Mouse (Mus musculus): ENCODE results near the gene Bud23. TPM values are rescaled to one million over a fixed set of nuclear protein-coding genes. Genes with fewer than 3 reads are reported as not detected.

Gene Bud23
- polyA plus RNA-seq, 1 experiment from 2014 or later, result 150 TPM

DNA sequence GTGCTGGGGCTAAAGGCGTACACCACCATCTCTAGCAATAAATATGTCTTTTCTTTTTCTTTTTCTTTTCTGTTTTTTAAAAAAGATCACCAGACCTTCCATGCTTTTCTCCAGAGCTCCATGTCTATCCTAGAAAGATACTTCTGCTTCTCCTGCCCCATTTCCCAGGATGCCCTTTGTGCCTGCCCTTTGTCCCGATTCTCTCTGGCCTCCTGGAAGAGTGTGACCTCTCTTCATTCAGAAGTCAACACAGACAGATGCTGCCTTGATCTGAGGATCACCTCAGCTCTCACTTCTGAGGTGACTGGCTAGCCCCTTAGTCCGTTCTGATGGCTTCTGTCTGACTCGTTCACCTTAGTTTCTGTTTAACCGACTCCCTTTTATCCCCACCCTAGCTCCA, 15.8 kb upstream of the Bud23 start:
- H3K4me3 ChIP-seq (replicated peaks), result no peak overlapping the region
- H3K36me3 ChIP-seq, result peaks cover 10% of the 10 kb centered on the region
- ATAC-seq (ENCODE audit: insufficient number of reproducible peaks, insufficient read depth, low FRiP score, low TSS enrichment, low read depth), result no peak
- no peaks in the 10 kb centered on the region for H3K9me3 ChIP-seq
- H3K9ac ChIP-seq (replicated peaks), result no peak overlapping the region
- H3K27ac ChIP-seq, result no peak overlapping the region
- whole genome bisulfite sequencing, result 88% methylated on average over 5 of the region's 5 CpGs
- peaks cover 13% of the 10 kb centered on the region for H3K4me1 ChIP-seq (replicated peaks)
- H3K4me2 ChIP-seq, result no peak overlapping the region
- 0 out of 2 replicates have a peak, but pooled peaks cover 3% of the 10 kb centered on the region for H3K27me3 ChIP-seq

DNA sequence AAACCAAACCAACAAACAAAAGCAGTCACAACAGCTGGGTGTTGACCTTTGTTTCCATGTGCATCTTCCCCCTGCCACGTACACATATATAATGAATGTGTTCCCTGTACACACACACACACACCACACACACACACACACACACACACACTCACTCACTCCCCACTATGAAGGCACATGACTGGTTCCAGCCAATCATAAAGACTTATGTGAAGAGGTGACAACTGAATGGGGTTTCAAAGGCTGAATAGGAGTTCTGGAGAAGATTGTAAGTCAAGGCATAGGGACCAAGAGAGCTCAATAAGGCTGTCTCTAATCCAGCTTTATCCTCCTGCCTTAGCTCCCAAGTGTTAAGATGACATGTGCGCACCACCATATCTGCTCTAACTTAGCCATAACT, 14.8 kb upstream of the Bud23 start:
- H3K4me3 ChIP-seq (replicated peaks), result no peak overlapping the region
- H3K36me3 ChIP-seq, result peaks cover 18% of the 10 kb centered on the region
- H3K4me1 ChIP-seq (replicated peaks), result peaks cover 13% of the 10 kb centered on the region
- H3K9me3 ChIP-seq, result no peaks in the 10 kb centered on the region
- ATAC-seq (ENCODE audit: insufficient number of reproducible peaks, insufficient read depth, low FRiP score, low TSS enrichment, low read depth), result no peak
- H3K27me3 ChIP-seq, result 0 out of 2 replicates have a peak, but pooled peaks cover 3% of the 10 kb centered on the region
- H3K27ac ChIP-seq, result no peak overlapping the region
- H3K9ac ChIP-seq (replicated peaks), result no peak overlapping the region
- no peak overlapping the region for H3K4me2 ChIP-seq
- 86% methylated on average over 2 of the region's 2 CpGs for WGBS

DNA sequence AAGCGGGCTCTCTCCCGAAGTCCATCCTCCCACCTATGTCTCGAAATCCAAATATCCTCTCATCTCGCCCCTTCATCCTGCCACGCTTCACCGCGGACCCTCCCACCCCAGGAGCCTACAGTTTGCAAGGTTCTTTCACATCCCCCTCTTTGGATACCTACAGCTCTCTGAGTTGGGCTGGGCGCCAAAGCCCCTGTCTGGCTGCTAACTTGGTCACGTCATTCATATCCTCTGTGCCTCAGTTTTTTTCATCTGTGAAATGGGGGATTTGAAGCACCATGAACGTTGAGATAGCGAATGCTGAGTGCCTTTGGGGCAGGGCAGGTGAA, 13.7 kb upstream of the Bud23 start:
- WGBS, result under 1% methylated on average over 11 of the region's 11 CpGs
- Histone ChIP-seq H3K27me3 (0 out of 2 replicates have a peak, but pooled peaks cover 3% of the 10 kb centered on the region), H3K9me3 (no peaks in the 10 kb centered on the region), H3K36me3 (peaks cover 28% of the 10 kb centered on the region), H3K4me2 (peak overlapping the region; percentile 58), H3K9ac (replicated peaks) (peak overlapping the region; percentile 99; the same call in 1 of the 2 replicates), H3K27ac (no peak overlapping the region), H3K4me3 (replicated peaks) (peak overlapping the region; percentile 90), H3K4me1 (replicated peaks) (peaks cover 21% of the 10 kb centered on the region)
- ATAC-seq (ENCODE audit: insufficient number of reproducible peaks, insufficient read depth, low FRiP score, low TSS enrichment, low read depth), result peak; percentile 35; the same call in 1 of the 2 replicates

DNA sequence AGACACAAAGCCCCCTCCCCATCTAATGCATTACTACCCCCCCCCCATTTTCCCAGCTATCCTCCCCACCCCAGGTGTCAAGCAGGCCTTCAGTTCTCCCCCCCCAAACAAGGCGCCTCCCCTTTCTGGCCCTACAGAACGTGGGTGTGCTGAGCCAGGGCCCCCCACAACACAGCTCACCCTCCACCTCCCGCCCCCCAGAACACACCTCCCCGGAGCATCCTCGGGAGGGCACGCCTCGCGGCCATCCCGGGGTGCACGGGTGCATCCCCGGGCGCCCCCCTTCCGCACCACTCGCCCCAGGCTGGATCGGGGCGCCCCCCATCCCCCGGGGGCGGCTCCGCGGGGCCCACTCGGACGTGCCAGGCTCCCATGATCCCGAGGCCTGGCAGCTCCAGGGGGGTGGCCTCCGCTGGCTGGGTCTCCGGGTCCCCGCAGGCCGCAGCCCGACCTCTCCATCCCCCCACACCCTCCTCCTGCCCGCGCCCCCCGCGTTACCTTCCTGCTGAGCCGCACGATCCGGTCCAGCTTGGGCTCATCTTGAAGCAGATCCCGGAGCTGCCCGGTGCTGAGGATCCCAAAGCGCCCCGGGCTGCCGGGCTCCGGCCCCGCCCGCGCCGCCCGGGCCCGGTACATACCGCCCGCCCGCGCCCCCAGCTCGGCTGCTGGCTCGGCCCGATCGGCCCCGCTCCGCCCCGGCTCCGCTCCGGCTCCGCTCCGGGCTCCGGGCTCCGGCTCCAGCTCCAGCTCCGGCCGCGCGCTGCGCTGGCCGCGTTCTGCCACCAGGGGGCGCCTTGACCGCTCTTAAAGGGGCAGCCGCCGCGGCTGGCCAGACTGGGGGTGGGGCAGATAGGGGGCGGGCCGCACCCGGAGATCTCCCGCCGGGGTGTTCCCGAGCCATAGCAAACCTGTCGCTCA, 13.1 kb upstream of the Bud23 start, which contains the start of gene Vps37d:
Vps37d (minus strand) TSS at position 703 of the 918 bp plus-strand sequence.
- no peaks in the 10 kb centered on the region for H3K9me3 ChIP-seq
- H3K4me2 ChIP-seq, result peak within 1 kb of the TSS; percentile 58
- peak within 1 kb of the TSS; percentile 87 for H3K27ac ChIP-seq
- H3K27me3 ChIP-seq, result 0 out of 2 replicates have a peak, but pooled peaks cover 3% of the 10 kb centered on the region
- peaks cover 34% of the 10 kb centered on the region for H3K36me3 ChIP-seq
- under 1% methylated on average over 81 of the region's 83 CpGs for WGBS
- H3K4me1 ChIP-seq (replicated peaks), result peaks cover 25% of the 10 kb centered on the region
- H3K9ac ChIP-seq (replicated peaks), result peak within 1 kb of the TSS; percentile 99
- H3K4me3 ChIP-seq (replicated peaks), result peak within 1 kb of the TSS; percentile 90
- peak; percentile 70 for ATAC-seq (ENCODE audit: insufficient number of reproducible peaks, insufficient read depth, low FRiP score, low TSS enrichment, low read depth)

- H3K9me3 ChIP-seq, result no peaks in the 10 kb centered on the region
- peak overlapping the region; percentile 58 for H3K4me2 ChIP-seq
- H3K4me1 ChIP-seq (replicated peaks), result peaks cover 25% of the 10 kb centered on the region
- peaks cover 42% of the 10 kb centered on the region for H3K36me3 ChIP-seq
- peak overlapping the region; percentile 99 for H3K9ac ChIP-seq (replicated peaks)
- peak; percentile 30 for ATAC-seq (ENCODE audit: insufficient number of reproducible peaks, insufficient read depth, low FRiP score, low TSS enrichment, low read depth)
- peak overlapping the region; percentile 90 for H3K4me3 ChIP-seq (replicated peaks)
- H3K27ac ChIP-seq, result peak overlapping the region; percentile 87
- WGBS, result 23% methylated on average over 14 of the region's 14 CpGs
- H3K27me3 ChIP-seq, result 0 out of 2 replicates have a peak, but pooled peaks cover 3% of the 10 kb centered on the region
These were observed 12.3 kb upstream of the Bud23 start for GRCm38 (mm10) chr5:135076931-135077505.

- no peak overlapping the region; the same call in 1 of the 2 replicates for H3K9ac ChIP-seq (replicated peaks)
- H3K4me3 ChIP-seq (replicated peaks), result peak overlapping the region; percentile 90
- peaks cover 49% of the 10 kb centered on the region for H3K36me3 ChIP-seq
- H3K4me2 ChIP-seq, result peak overlapping the region; percentile 58
- WGBS, result 86% methylated on average over 14 of the region's 14 CpGs
- no peak for ATAC-seq (ENCODE audit: insufficient number of reproducible peaks, insufficient read depth, low FRiP score, low TSS enrichment, low read depth)
- H3K27ac ChIP-seq, result peak overlapping the region; percentile 87; the same call in 1 of the 2 replicates
- no peaks in the 10 kb centered on the region for H3K9me3 ChIP-seq
- 0 out of 2 replicates have a peak, but pooled peaks cover 3% of the 10 kb centered on the region for H3K27me3 ChIP-seq
- peaks cover 25% of the 10 kb centered on the region for H3K4me1 ChIP-seq (replicated peaks)
These were observed 11.6 kb upstream of the Bud23 start for GRCm38 (mm10) chr5:135076368-135076767.

DNA sequence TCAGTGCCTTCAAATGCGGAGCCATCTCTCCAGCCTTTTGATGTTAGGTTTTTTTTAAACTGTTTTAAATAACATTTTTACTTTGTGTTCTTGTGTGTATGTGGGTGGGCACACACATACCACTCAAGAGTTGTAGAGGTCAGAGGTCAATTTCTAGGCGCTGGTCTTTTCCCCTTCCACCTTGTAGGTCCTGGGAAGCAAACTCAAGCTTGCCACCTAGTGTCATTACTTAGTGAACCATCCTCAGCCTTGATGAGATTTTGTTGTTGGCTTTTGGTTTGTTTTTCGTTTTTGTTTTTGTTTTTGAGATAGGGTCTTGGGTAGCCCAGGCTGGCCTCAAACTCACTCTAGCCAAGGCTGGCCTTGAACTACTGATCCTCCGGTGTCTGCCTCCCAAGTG, 10.9 kb upstream of the Bud23 start:
- peaks cover 25% of the 10 kb centered on the region for H3K4me1 ChIP-seq (replicated peaks)
- H3K4me2 ChIP-seq, result no peak overlapping the region
- no peak overlapping the region for H3K9ac ChIP-seq (replicated peaks)
- no peak for ATAC-seq (ENCODE audit: insufficient number of reproducible peaks, insufficient read depth, low FRiP score, low TSS enrichment, low read depth)
- 65% methylated on average over 4 of the region's 4 CpGs for WGBS
- H3K36me3 ChIP-seq, result peaks cover 53% of the 10 kb centered on the region
- H3K27me3 ChIP-seq, result 0 out of 2 replicates have a peak, but pooled peaks cover 3% of the 10 kb centered on the region
- H3K9me3 ChIP-seq, result no peaks in the 10 kb centered on the region
- no peak overlapping the region for H3K4me3 ChIP-seq (replicated peaks)
- no peak overlapping the region for H3K27ac ChIP-seq

DNA sequence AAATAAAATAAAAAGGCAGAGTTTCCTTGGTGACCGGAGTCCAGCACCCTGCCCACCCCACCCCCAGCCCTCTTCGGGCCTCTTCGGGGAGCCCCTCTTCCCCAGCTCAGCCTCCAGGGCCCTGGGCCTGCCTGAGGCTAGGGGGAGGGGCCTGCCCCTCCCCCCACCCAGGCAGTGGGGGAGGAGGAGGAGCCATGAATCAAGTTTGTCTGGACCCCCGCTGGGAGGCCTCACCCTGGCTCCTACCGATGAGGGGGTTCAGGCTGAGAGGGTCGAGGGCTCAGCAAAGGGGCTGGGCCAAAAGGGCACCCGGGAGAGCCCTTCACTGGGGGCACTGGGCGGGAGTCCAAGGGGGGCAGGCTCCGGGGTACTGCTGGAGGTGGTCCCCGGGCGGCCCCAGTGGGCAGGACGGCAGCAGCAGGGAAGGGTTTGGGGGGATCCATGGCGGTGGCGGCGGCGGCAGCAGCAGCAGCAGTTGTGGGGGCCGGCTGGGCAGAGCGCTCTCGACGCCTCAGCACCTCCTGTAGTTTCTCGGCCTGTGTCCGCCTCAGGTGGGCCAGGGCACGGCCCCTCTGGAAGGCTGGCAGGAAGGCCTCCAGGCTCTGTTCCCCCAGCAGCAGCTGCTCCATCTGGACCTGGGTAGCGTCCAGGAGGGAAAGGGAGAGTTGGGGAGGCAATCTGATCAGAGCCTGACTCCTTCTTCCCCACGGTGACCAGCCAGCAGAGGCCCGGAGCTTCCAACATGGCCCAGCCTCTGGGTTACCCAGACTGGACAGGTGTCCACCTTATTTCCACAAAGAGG, 8.8 kb upstream of the Bud23 start:
- Histone ChIP-seq H3K4me2 (peak overlapping the region; percentile 40), H3K9me3 (0 out of 2 replicates have a peak, but pooled peaks cover under 1% of the 10 kb centered on the region), H3K4me1 (replicated peaks) (peaks cover 25% of the 10 kb centered on the region), H3K9ac (replicated peaks) (peak overlapping the region; percentile 45; the same call in 1 of the 2 replicates), H3K36me3 (peaks cover 53% of the 10 kb centered on the region), H3K4me3 (replicated peaks) (0 out of 2 replicates have a peak overlapping the region, but pooled peaks have one; percentile 4), H3K27ac (0 out of 2 replicates have a peak overlapping the region, but pooled peaks have one; percentile 29), H3K27me3 (no peaks in the 10 kb centered on the region)
- no peak for ATAC-seq (ENCODE audit: insufficient number of reproducible peaks, insufficient read depth, low FRiP score, low TSS enrichment, low read depth)
- WGBS, result 18% methylated on average over 17 of the region's 26 CpGs

DNA sequence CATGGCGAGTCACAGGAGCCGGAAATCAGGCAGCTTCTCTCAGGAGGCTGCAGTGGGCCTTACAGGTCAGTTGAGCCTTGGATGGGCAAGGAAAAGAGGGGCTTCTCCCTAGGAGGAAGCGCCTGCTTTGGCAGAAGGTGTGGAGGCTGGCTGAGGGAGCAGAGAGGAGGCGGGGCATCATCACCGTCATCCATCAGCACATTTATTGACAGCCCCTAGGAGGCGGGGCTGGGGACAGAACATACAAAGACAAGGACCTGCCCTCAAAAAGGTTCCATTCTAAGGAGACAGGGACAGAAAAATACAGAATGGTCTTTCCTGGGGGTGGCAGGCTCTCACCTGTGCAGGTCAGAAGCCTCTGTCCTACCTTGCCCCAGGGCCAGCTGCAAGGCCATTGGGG, 8.0 kb upstream of the Bud23 start:
- WGBS, result 59% methylated on average over 6 of the region's 6 CpGs
- no peak for ATAC-seq (ENCODE audit: insufficient number of reproducible peaks, insufficient read depth, low FRiP score, low TSS enrichment, low read depth)
- H3K27ac ChIP-seq, result 0 out of 2 replicates have a peak overlapping the region, but pooled peaks have one; percentile 17

GRCm38 (mm10) chr5:135072061-135072460, 7.3 kb upstream of the Bud23 start:
- Histone ChIP-seq H3K27me3 (no peaks in the 10 kb centered on the region), H3K27ac (no peak overlapping the region), H3K9me3 (peaks cover 4% of the 10 kb centered on the region; the same call in 1 of the 2 replicates), H3K36me3 (peaks cover 68% of the 10 kb centered on the region), H3K4me2 (no peak overlapping the region), H3K9ac (replicated peaks) (no peak overlapping the region), H3K4me3 (replicated peaks) (no peak overlapping the region), H3K4me1 (replicated peaks) (peaks cover 21% of the 10 kb centered on the region)
- no peak for ATAC-seq (ENCODE audit: insufficient number of reproducible peaks, insufficient read depth, low FRiP score, low TSS enrichment, low read depth)
- 89% methylated on average over 2 of the region's 2 CpGs for WGBS

More for the DNA sequence above, 8.0 kb upstream of the Bud23 start:
- H3K4me2 ChIP-seq, result 0 out of 2 replicates have a peak overlapping the region, but pooled peaks have one; percentile 40
- peaks cover 62% of the 10 kb centered on the region for H3K36me3 ChIP-seq
- no peak overlapping the region for H3K9ac ChIP-seq (replicated peaks)
- peaks cover 23% of the 10 kb centered on the region for H3K4me1 ChIP-seq (replicated peaks)
- H3K9me3 ChIP-seq, result peaks cover 4% of the 10 kb centered on the region; the same call in 1 of the 2 replicates
- no peak overlapping the region for H3K4me3 ChIP-seq (replicated peaks)
- no peaks in the 10 kb centered on the region for H3K27me3 ChIP-seq

All from limb, embryonic 12.5 days (tissue).